Mouse (Mus musculus) megakaryocyte, adult 5-6 weeks (primary cell): ENCODE results near the gene Zdhhc23. TPM values are rescaled to one million over a fixed set of nuclear protein-coding genes. Genes with fewer than 3 reads are reported as not detected.

Experiments
- ATAC-seq: 2 replicates; pipeline ENCODE4 v1.8.0; 2016; ENCODE audit warnings: mild to moderate bottlenecking, inconsistent platforms; ENCODE audit not compliant: poor library complexity, severe bottlenecking
- total RNA-seq, 2 experiments: library from RNA; stranded (forward) in 1 of 2; stranded (reverse) in 1 of 2; fragments of 153-499, 151-499 nt in 1 of 2; fragments of 221-1000, 200-1000 nt in 1 of 2; gene quantifications; 2 replicates each; pipeline versions ENCODE4 v1.2.3 to v1.2.4; 2015 to 2017

The Zdhhc23 gene
- total RNA-seq, 2 experiments from 2014 or later, result 0.91 to 1.5 TPM

DNA sequence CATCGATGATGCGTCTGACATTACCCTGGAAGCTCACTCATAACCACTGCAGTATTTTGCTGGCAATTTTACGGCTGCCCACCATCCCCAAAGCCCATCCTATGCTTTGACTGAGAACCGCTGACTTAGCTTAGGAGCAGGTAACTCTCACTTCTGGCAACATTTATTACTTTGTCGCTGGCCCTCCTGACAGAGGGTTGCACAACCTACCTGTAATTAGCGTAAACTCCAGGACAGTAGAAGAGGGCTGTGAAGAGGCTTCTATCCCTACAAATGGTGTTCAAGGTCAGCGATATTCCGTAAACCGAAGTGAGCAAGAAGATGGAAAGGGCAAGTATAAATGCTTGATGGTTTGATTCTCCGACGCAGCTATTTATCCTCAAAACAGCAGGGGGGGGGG is 8.4 kb downstream of the Zdhhc23 start:
- no peak for ATAC-seq

- no peak for ATAC-seq
Observed at GRCm38 (mm10) chr16:43970426-43970825, 9.2 kb downstream of the Zdhhc23 start.

GRCm38 (mm10) chr16:43965781-43966389 is 13.7 kb downstream of the Zdhhc23 start:
- peak; percentile 81 for ATAC-seq

DNA sequence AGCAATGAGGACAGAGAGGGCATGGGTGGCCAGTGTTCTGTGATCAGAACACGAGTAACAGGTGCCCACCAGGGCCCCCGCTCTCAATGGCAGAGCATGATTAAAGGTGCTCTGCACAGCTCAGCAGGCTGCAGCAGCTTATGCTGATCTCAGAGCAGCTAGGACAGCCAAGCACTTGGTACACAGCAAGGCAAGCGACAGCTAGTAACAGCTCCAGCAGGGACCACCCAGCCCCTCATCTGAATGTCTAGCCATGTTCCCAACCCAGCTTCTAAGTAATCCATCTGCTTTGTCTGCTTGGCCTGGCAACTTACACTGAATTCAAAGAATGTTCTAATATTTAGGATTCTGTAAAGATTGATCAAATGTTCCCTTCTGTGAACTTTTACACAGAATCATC is 15.8 kb downstream of the Zdhhc23 start:
- no peak for ATAC-seq

DNA sequence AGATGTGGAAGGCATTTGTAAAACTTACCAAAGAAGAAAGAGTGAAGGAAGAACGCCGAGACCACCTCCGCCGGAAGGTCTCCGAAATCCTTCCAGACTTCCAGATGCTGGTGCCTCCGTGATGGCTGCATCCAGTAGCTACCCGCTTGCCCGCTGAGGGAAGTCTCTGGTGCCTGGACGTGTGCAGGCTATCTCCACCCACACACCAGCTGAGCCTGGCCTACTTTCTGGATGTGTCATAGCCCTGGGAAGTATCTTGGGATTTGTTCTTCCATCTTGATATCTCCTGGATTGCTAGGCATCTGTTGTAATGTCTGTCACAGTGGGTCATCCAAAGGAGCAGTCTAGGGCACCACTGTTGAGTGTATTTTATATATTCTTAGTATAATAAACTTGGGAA is 16.3 kb downstream of the Zdhhc23 start:
- ATAC-seq, result no peak

GRCm38 (mm10) chr16:43958038-43958437 is 21.6 kb downstream of the Zdhhc23 start:
- no peak for ATAC-seq

DNA sequence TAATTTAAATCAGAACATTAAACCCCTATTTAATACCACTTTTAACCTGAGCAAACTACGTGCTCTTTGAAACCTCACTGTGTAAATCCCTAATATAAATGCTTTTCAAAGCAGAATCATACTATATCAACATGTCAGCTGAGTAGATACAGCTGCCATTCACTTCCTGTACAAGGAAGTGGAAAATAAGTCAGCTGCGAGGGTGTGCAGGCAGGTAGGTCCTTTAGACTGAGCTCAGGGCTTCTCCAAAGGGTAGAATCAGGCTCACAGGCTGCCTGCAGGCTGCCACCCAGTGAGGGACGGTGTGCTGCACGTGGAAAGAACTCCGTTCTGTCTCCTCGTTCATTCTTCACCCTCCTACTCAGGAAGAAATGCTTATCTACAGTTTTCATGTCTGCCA is 24.7 kb downstream of the Zdhhc23 start:
- 0 out of 2 replicates have a peak, but pooled peaks have one; percentile 9 for ATAC-seq

- ATAC-seq, result peak; percentile 95
Observed at GRCm38 (mm10) chr16:43951591-43951990, 28.0 kb downstream of the Zdhhc23 start.

DNA sequence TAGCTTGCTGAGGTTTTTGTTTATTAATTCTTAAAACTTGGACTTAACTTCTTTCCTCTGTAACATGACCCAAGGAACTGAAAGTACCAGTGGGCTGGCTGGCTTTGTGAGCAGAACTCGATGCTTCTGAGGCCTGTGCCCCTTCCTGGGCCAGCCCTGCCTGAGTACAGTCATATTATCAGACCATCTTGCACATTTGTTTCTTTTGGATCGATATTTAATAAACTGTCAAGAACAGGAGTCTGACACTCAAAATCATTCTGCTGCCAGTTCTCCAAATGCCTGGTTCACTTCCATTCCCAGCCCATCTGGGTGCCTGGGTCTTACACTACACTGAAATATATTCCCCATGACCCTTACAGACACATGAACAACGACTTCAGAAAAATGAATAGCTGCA is 33.7 kb downstream of the Zdhhc23 start:
- no peak for ATAC-seq

DNA sequence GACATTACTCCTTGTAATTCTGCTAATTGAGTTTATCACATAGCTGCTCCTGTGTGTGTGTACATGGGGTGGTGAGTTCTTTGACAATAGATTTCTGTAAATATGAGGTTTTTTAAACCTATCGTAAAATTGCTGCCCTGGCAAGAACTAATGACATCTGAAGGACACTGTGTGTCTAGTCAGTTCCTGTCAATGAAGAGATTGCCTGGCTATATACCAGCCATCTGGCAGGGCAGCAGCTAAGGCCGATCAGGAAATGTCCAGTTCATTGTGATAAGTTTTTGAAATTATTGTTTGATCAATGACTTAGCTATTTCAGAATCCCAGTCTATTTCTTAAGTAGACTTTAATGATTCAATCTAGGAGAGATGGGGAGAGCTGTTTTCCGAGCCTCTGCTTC is 34.2 kb downstream of the Zdhhc23 start:
- no peak for ATAC-seq

DNA sequence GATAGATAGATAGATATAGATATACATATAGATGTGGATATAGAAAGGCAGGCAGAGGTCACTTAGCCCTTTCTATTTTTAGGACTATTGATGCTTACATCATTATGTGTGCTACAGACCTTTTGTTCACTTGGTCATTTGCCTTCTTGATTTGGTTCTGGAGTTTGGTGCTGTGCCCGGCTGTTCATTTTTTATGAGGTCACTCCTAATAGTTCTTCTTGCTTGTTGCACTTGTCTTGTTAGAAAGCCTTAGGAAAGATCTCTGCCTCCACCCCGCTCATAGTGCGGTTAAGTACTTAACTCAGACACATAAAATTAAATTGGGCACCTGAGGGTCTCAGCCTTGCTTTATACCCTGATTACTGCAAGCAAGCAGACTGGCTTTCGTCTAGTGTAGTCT is 38.7 kb downstream of the Zdhhc23 start:
- no peak for ATAC-seq

DNA sequence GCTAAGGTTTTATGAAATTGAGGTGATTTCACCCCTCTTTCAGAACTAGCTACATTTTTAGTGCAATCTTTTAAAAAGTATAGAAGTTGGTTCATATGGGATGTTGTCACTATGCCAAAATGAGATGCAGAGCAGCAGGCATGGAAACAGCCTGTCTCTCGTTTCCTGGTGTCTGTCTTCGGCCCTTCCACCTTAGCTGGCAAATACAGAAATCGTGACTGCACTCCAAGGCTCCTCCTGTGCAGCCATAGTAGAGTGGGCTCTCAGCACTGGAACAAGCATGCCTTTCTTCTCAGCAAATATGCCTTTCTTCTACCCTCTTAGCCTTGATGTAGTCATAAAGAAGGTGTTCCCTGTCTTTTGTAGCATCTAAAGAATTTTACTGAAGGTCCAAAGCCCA is 43.7 kb downstream of the Zdhhc23 start:
- no peak for ATAC-seq

- ATAC-seq, result no peak
Observed at GRCm38 (mm10) chr16:43935367-43935766, 44.2 kb downstream of the Zdhhc23 start.

GRCm38 (mm10) chr16:43934856-43935255 is 44.7 kb downstream of the Zdhhc23 start:
- ATAC-seq, result no peak

DNA sequence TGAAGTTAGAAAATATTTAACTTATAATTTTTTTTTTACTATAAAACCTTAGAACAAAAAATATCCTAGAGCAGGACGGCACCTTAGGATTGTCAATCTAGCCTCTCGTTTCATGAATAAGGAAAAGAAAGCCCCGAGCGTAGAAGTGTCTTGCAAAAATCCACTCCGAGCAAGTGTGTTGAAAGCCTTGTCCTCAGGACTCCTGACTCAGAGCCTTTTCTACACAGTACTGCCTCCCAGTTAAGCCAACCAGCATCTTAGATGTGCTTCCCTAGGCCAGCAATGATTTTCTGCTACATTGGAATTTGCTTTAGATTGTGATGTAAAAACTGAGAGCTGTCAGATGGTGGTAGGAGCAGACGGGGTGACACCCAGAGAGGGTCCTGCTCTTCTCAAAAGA is 46.5 kb downstream of the Zdhhc23 start:
- no peak for ATAC-seq

GRCm38 (mm10) chr16:43932319-43932718 is 47.3 kb downstream of the Zdhhc23 start:
- ATAC-seq, result no peak

DNA sequence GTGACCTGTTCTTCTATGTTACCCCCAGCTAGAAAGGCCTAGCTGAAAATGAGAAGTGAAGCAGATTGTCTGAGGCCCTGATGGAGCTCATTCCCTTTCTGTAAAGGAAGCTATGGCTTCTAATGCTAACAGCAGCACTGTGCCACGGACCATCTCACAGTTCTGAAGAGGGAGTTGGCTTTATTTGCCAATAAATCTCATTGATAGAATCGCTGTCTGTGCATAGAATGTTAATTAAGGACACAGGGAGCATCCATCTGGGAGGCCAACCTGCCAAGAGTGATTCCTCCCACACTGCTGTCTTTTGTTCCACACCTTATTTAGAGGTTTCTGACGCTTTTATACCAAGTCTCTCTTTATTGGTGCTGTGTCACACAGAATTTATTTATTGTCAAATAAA is 48.1 kb downstream of the Zdhhc23 start:
- no peak for ATAC-seq

GRCm38 (mm10) chr16:43930577-43930976 is 49.0 kb downstream of the Zdhhc23 start:
- no peak for ATAC-seq

GRCm38 (mm10) chr16:43926341-43926859 is 53.2 kb downstream of the Zdhhc23 start, which contains the start of gene Qtrt2:
TSS of gene Qtrt2 (minus strand) at chr16:43926809.
- no peak for ATAC-seq

DNA sequence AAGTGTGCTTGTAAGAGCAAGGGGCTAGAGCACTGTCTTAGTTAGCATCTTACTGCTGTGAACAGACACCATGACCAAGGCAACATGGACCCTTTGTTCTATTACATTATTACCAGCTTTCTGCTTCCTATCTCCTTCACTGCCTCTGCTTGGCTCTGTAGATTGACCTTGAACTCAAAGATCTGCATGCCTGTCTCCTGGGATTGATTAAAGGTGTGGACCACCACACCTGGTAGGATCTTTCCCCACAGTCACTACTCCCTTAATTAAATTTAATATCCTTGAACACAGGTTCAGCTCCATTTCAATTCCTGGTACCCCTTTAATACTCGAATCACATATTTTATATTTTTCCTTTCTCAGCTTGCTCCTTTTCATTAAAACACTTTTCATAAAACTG is 53.7 kb downstream of the Zdhhc23 start:
- ATAC-seq, result no peak

DNA sequence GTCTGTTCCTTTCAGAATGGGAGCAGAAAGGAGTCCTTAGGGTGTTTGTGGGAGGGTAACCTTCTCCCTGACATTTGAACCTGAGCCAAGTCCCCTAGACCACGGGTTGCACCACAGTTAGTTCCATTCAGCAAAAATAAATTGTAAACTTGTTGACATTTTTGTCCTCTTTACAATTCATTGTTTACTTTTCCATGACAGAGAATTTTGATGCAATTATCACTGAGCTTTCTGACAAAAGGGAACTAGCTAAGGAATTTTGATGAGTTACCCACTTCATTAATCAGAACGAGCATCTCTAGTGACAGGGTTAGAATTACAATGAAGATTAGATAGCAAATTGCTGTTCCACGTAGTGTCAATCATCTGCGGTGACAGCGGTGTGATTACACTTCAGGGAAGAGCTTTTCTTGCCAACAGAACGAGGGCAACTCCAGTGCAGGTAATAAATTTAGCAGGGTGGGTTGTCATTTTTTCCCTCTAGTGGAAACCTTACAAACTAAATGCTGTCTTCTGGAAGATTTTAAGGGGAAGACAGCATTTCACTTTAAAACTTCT is 54.5 kb downstream of the Zdhhc23 start:
- ATAC-seq, result no peak

DNA sequence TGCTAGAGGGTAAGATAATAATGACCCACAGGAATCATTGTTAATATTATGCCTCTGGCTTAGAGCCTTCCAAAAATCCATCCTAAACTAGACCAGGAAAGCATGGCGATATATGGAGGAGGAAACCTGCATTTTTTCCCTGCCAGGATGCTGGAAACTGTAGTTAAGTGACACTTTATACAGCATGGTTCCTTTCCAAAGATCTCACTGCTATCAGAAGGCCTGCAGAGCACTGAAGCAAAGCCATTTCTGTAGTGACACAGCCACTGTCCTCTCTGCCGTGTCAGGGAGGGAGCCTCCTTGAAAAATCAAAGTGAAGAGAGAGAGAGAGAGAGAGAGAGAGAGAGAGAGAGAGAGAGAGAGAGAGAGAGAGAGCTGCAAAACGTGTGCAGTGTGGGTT is 57.0 kb downstream of the Zdhhc23 start:
- no peak for ATAC-seq

GRCm38 (mm10) chr16:43922024-43922423 is 57.6 kb downstream of the Zdhhc23 start:
- no peak for ATAC-seq
